ENCODE assay signal across 9 mouse cellular contexts in genomic region chr9:85325201-85325868, GRCm38 (mm10). TPM values are rescaled to one million over a fixed set of nuclear protein-coding genes. Genes with fewer than 3 reads are reported as not detected.
DNase-seq lines count a peak whose midpoint lies in the region; TF ChIP-seq lines count a peak whose summit lies in the region.
"Had no signal": no experiment of that assay in that cellular context is flagged by ENCODE, and none has a peak within 500 bp of the region (broad histone marks: within the 10 kb centered on the region; RNA-seq: fewer than 3 reads in every experiment).

No protein-coding gene starts in this region.

- DNase-seq in adrenal gland, postnatal 10 days, result peak; percentile 16
- DNase-seq in adrenal gland, postnatal 25 days, result no peak
- DNase-seq in heart, postnatal 4 days, result peak; percentile 22
- DNase-seq in lung, postnatal 36 days, result peak; percentile 25
- no peak for DNase-seq in layer of hippocampus, postnatal 10 days (ENCODE audit: low spot score in 2 of 2)
- DNase-seq in gastrocnemius, postnatal 36 days, result no peak
- no peak for DNase-seq in adipocyte (ENCODE audit: low spot score)

- no peak for TF ChIP-seq POLR2A in cortical plate, adult 2 months (IDR thresholded peaks at IDR 0.05; ENCODE audit: extremely low read depth, insufficient read depth, low read length)

- TF ChIP-seq CTCF in cortical plate, adult 2 months (IDR thresholded peaks at IDR 0.05; ENCODE audit: extremely low read depth, insufficient read depth, low read length), result no peak

- H3K27ac ChIP-seq in cortical plate, adult 2 months (ENCODE audit: insufficient read depth, low read length), result no peak overlapping the region

- intact Hi-C loops in gastrocnemius, postnatal 36 days (cut with DNase I), result loop anchor here (10.0 kb wide), 1 partner anchor 861 kb away; no protein-coding TSS in a partner anchor

- H3K4me3 ChIP-seq in cortical plate, adult 2 months (ENCODE audit: insufficient read depth, low read length), result peak overlapping the region; percentile 77

- H3K4me1 ChIP-seq in cortical plate, adult 2 months (ENCODE audit: control insufficient read depth, insufficient read depth, low read length), result no peaks in the 10 kb centered on the region

RNA-seq across cellular contexts. Expression of gene Tent5a, which starts 1.8 kb away (rescaled TPM):
- total RNA-seq in adrenal gland, postnatal 10 days (2021), result 10 to 100 TPM; 11.5 to 16.8 TPM
- total RNA-seq in adrenal gland, postnatal 25 days (2021), result 10.7 and 10.8 TPM in 2 replicates
- 2.0 and 2.2 TPM in 2 replicates for polyA plus RNA-seq in cortical plate, adult 2 months (2012; rRNA removed)
- total RNA-seq in heart, postnatal 4 days (2021), result 10 to 100 TPM; 23.2 to 26.2 TPM
- 1 to 10 TPM; 2.7 TPM for total RNA-seq in layer of hippocampus, postnatal 10 days (2021)
- 1 to 10 TPM; 2.0 to 2.6 TPM for total RNA-seq in gastrocnemius, postnatal 36 days (2021)

RNA-seq across cellular contexts. Expression of gene Gm11114, which starts 12.8 kb away (rescaled TPM):
- not detected for total RNA-seq in adrenal gland, postnatal 10 days (2021)
- not detected in 2 replicates for total RNA-seq in adrenal gland, postnatal 25 days (2021)
- polyA plus RNA-seq in cortical plate, adult 2 months (2012; rRNA removed), result not detected in 2 replicates
- not detected for total RNA-seq in heart, postnatal 4 days (2021)
- not detected for total RNA-seq in layer of hippocampus, postnatal 10 days (2021)
- total RNA-seq in gastrocnemius, postnatal 36 days (2021), result not detected
- polyA plus RNA-seq: gonadal fat pad, adult 2 months had no signal

Comparison
In these comparisons a context has a peak if more than half of its experiments do, and no peak if none do; other contexts are left out.
1. DNase-seq: peak in adrenal gland, postnatal 10 days (single experiment), heart, postnatal 4 days (single experiment) and lung, postnatal 36 days (single experiment); none in adrenal gland, postnatal 25 days (single experiment), layer of hippocampus, postnatal 10 days (0 of 2), gastrocnemius, postnatal 36 days (0 of 2) and adipocyte (single experiment).